Comparison of ENCODE assay signal across 23 mouse cellular contexts in genomic region chr2:21939993-21940392, GRCm38 (mm10).
"Had no signal": no experiment of that assay in that cellular context is flagged by ENCODE, and none has a peak within 500 bp of the region (broad histone marks: within the 10 kb centered on the region; RNA-seq: fewer than 3 reads in every experiment).

No protein-coding gene starts in this region.

- H3K9ac ChIP-seq: heart, embryonic 12.5 days; hindbrain, embryonic 13.5 days; kidney, embryonic 15.5 days; limb, embryonic 13.5 days; limb, embryonic 15.5 days; liver, embryonic 12.5 days had no signal

- H3K27me3 ChIP-seq: heart, embryonic 12.5 days; hindbrain, embryonic 13.5 days; kidney, embryonic 15.5 days; limb, embryonic 13.5 days; limb, embryonic 15.5 days; liver, embryonic 12.5 days had no signal

- H3K27ac ChIP-seq: heart, embryonic 10.5 days; hindbrain, embryonic 13.5 days; kidney, embryonic 15.5 days; kidney, postnatal 0 days; limb, embryonic 13.5 days; limb, embryonic 15.5 days; liver, embryonic 12.5 days had no signal

- H3K4me1 ChIP-seq: heart, embryonic 10.5 days; heart, embryonic 12.5 days; hindbrain, embryonic 13.5 days; kidney, embryonic 15.5 days; limb, embryonic 13.5 days; limb, embryonic 15.5 days; liver, embryonic 12.5 days had no signal

- H3K4me3 ChIP-seq: heart, embryonic 10.5 days; heart, embryonic 12.5 days; hindbrain, embryonic 13.5 days; kidney, embryonic 15.5 days; limb, embryonic 13.5 days; limb, embryonic 15.5 days; liver, embryonic 12.5 days had no signal

- ATAC-seq: hindbrain, embryonic 16.5 days; intestine, embryonic 16.5 days; liver, embryonic 12.5 days had no signal

- H3K4me2 ChIP-seq: heart, embryonic 12.5 days; hindbrain, embryonic 13.5 days; kidney, embryonic 15.5 days; limb, embryonic 13.5 days; limb, embryonic 15.5 days; liver, embryonic 12.5 days had no signal

- DNase-seq: gastrocnemius, postnatal 14 days; gastrocnemius, postnatal 36 days; heart, adult 18-20 months; heart, postnatal 10 days; heart, postnatal 36 days; kidney, adult 11 months; kidney, adult 2 months; kidney, adult 9 months; kidney, postnatal 14 days; kidney, postnatal 36 days; layer of hippocampus, adult 9-11 months; layer of hippocampus, postnatal 36 days; left cerebral cortex, postnatal 4 days had no signal

- H3K36me3 ChIP-seq: heart, embryonic 10.5 days; heart, embryonic 12.5 days; hindbrain, embryonic 13.5 days; kidney, embryonic 15.5 days; limb, embryonic 13.5 days; limb, embryonic 15.5 days; liver, embryonic 12.5 days had no signal

- H3K9me3 ChIP-seq: heart, embryonic 10.5 days; heart, embryonic 12.5 days; hindbrain, embryonic 13.5 days; kidney, embryonic 15.5 days; limb, embryonic 13.5 days; limb, embryonic 15.5 days; liver, embryonic 12.5 days had no signal
